Mouse (Mus musculus) left cerebral cortex, postnatal 14 days (tissue): ENCODE measurements around the gene Zfp385b. TPM values are rescaled to one million over a fixed set of nuclear protein-coding genes. Genes with fewer than 3 reads are reported as not detected.
A peak's percentile ranks its signal among the peaks of the same experiment; 100 is the strongest.

Experiments used
- DNase-seq, 2 experiments: peaks; one replicate each; pipeline ENCODE4 v3.0.0; 2021 to 2022; ENCODE audit warnings: low spot score in 2 of 2, mixed read lengths in 1 of 2
- intact Hi-C: fragments of 180-260 bp; cut with DNase I; formaldehyde crosslinking; loops from one replicate; pipeline ENCODE4 v1.15.1; 2025
- long read RNA-seq, 2 experiments: library from polyadenylated mRNA; stranded (forward); transcript quantifications; one replicate each; pipeline ENCODE4 v2.0.0; 2021
- total RNA-seq, 2 experiments: library from RNA; stranded (reverse); gene quantifications; 2 replicates each; pipeline ENCODE4 v1.2.3; 2021

Zfp385b gene
- 10 to 100 TPM; 46.9 to 48.8 TPM for total RNA-seq
- long read RNA-seq, experiment 1, partial matches to known transcripts = 2 of 5 reads
- long read RNA-seq, experiment 1, other reads (novel, unspliced or antisense) = 1 of 5 reads
- long read RNA-seq, experiment 2, transcript Zfp385b-211 (8 exons, 2,668 nt) = major isoform, 10 of 15 reads
- long read RNA-seq, experiment 2, partial matches to known transcripts = 3 of 15 reads
- long read RNA-seq, experiment 2, other reads (novel, unspliced or antisense) = 1 of 15 reads

DNA sequence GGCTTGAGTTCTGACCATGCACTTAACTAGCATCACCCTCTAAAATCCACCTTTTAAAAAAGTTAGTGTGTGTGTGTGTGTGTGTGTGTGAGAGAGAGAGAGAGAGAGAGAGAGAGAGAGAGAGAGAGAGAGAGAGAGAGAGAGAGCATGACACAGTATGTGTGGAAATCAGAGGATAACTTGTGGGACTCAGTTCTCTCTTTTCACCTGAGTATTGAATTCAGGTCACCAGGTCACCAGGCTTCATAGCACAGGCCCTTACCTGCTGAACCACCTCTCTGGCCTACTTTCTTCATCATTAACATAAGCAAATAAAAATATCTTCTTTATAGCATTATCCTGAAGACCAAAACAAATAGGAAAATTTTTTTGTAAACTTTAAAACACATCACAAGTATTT, at the start of gene Zfp385b:
Gene Zfp385b, minus strand, starts transcription at position 101 of the 400 bp plus-strand sequence.
- intact Hi-C loops = loop anchor here (5.0 kb wide), 1 partner anchor 62 kb away; no protein-coding TSS in a partner anchor
- no peak for DNase-seq

DNA sequence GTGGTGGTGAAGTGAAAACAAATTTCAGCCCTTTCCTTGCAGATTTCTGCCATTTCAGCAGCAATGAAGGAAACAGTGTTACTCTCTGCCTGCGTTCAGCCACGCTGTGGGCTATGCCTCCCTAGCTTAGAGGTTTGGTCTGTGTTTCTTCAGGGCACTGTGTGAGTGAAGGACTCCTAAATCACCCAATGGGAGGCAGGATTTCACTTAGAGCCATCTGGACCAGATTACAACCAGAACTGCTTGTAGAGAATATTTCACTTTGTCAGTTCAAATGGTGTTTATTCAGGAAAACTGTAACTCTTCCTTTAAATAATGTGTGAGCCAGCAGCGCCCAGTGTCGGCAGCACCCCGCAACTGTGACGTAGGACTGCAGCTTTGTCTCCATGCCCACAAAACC, 44.5 kb upstream of the Zfp385b start:
- intact Hi-C loops = no loop called here

DNA sequence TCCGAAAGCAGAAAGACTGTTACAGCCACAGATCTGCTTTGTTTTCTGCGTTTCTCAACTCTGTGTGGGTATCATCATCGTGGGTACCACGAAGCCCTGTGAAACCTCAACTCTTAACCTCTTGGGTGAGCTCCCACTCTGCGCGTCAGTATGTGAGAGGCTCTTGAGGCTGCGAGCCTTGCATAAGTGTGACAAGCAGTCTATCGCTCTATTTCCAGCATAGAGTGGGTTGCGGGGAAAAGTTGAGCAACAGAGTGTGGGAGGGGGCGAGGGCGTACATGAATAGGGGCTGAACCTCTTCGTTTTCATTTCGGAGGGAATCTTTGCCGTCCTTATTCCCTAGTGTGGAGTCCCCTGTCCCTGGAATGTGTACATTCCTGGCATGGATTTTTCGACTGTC, 44.1 kb upstream of the Zfp385b start:
- DNase-seq = peak; percentile 28 to 39
- intact Hi-C loops = no loop called here

More for the DNA sequence above, 44.5 kb upstream of the Zfp385b start:
- peak in 1 of 2 experiments; percentile 39 for DNase-seq

DNA sequence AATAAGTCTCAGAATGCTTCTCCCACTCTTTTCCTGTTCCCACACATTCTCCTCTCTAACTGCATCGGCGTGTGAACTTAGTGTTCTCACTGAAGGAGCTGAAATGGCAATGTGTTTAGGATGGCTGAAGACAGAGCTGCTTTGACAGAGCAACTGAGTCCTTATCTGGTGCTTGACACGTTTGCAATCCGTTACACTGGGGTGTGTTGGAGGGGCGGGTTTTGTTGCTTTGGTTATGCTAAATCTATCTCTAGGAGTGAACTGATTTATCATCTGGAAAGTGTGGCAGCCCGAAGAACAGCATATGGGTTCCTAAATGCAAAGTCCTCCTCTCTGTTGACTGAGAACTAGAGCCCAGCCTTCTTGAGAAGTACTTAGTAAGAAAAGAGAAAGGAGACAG, 22.0 kb upstream of the Zfp385b start:
- intact Hi-C loops = no loop called here
- peak; percentile 62 to 72 for DNase-seq

DNA sequence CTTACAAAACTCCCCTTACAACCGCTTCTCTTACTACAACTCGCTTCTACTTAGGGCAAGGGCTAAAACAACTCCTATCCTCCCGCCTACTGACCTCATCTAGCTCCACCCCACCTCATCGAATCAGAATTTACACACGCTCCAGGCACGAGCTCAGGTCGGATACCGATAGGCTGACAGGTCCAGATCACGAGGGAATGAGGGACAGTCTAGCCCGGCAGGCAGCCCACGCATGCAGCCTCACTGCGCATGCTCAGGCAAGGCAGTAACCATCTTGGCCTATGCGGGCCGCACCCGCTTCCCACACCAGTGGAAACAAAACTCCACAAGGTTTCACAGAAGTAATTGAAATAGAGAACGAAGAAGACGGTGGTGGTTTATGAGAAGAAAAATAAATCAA, 20.1 kb upstream of the Zfp385b start:
- intact Hi-C loops = no loop called here
- DNase-seq = no peak

DNA sequence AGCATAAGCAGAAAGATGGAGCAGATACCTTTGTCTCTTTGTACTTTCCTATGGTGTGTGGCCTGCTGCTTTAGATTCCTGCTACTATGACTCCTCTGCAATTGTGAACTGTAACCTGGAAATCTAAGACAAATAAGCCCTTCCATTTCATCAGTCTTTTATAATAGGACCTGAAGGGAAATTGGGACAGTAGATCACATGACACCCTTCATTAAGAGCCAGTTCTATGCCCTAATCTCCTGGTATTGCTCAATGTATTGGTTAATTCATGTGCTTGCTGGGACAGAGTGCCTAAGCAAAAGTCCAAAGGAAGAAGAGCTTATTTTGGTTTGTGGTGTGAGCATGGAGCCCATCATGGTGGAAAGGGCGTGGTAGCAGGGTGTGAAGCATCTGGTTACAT, 19.2 kb upstream of the Zfp385b start:
- intact Hi-C loops = no loop called here
- no peak for DNase-seq

DNA sequence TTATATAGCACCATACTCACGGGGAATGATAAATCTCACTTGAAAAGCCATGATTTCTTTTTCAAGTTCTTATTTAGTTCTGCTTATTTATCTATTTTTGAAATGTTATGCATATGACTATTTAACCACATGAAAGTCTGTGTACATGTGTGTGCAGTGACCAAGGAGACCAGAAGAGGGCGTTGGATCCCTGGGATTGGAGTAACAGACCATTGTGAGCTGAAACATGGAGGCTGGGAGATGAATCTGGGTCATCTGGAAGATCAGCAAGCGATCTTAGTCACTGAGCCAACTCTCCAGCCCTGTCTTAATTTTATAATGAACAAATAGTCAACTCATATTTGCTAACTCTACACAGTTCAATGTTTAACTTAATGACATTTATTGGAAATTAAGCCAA, 16.3 kb upstream of the Zfp385b start:
- intact Hi-C loops = no loop called here
- DNase-seq = no peak

DNA sequence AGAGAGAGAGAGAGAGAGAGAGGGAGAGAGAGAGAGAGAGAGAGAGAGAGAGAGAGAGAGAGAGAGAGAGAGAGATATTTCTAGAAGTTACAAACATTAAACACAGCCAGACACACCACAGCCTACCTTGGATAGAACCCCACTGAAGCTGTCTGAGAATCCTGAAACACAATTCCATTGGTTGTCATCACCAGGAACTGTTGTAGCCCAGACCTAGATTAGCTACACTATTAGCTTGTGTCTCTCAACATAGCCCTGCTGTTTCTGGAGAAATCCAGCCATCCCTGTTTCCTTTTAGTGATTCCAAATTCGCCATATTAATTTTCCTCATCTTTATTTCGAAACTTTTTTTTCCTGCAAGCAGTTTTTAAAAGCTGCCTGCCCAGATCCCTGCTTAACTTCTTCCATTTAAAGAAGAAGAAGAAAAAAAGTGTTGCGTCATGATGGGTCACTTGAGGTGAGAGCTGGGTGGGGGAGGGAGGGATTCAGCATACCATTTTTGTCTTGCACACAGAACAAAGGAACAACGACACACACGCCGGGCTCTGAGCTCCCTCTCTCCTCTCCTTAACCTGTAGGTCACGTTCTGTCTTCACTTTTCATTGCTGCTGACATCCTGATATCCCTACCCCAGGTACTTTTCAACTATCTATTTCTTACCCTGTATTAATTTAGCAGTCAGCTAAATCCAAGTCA, 6.8 kb upstream of the Zfp385b start:
- no peak for DNase-seq
- intact Hi-C loops = no loop called here

DNA sequence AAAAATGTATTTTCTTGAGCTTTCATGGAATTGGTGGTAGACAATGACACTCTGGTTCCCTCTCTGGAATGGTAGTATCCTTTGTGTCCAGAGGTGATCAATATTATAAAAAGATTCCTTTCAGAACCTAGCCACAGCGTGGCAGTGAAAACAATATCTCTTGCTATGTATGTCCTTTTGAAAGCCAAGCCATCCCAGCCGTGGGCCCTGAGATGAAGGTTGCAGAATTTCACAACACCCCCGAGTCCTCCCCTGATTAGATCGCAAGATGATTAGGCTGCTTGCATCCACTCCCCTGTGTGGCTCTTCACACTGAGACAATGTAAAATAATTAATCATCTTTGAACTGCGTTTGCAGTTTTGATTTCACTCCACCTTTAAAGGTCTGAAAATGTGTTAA, 3.6 kb upstream of the Zfp385b start:
- intact Hi-C loops = no loop called here

DNA sequence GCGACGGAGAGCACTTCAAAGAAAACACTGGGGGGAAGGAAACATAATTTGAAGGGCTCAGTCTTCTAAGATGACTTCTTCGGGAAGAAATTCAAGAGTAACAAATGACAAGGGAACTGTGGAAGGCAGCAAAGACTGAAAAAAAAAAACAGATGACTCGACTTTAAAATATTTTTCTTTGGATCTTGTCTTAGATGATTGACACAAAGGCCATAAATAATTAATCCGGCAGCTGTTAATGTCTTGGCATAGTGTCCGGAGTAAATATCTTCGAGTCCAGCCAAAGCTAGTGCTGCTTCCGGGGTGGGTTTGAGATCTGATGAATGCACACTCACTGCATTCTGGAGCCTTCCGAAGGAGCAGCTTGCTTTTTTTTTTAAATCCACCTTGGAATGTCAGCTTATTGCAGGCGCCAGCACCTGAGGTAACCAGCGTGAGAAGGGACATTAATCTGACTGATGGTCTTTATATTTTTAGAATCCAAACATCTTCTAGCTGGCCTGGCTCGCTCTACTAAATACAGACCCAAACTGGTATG, 2.0 kb downstream of the Zfp385b start:
- intact Hi-C loops = loop anchor here (5.0 kb wide), 1 partner anchor 60 kb away; no protein-coding TSS in a partner anchor
- DNase-seq = no peak

More for the DNA sequence above, 3.6 kb upstream of the Zfp385b start:
- DNase-seq = no peak

DNA sequence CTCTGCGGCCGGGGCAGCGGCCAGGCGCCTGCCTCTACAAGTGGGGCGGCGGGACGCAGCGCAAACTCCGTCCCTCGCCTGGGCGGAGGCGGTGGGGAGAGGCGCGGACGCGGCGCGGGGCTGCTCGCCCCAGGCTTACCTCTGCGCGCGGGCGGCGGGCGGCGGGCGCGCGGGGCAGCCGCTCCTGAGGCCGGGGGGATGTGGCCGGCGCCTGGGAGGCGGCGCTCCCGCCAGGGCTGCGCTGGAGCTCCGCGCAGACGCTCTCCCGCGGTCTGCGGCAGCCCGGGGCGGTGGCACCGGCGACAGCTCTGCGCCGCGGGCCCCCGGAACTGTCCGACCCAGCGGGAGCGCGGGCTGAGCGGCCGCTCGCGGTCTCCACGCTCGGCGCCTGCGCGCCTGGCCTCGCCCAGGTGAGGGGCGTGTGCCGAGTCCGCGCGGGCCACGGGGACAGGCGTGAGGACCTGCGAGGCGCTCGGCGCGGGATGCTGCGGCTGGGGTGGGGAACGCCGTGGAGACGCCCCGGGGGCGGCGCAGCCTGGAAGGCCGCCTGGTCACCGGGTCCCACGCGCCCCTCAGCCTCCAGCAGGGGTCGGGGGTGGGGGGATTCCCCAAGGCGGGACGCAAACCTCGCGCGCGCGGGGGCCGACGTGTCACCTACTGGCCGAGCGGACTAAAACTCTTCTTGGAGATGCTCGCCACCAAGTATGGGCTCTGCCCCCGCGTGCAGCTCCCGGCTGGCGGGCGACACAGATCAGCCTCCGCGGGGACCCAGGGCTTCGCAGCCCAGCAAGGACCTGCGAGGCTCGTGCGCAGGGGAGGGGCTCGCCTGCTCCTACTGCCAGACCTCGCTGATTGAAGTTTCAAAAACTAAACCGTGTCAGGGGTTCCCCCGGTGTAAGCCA, 2.8 kb downstream of the Zfp385b start:
- intact Hi-C loops = loop anchor here (5.0 kb wide), 1 partner anchor 59 kb away; no protein-coding TSS in a partner anchor
- peak in 1 of 2 experiments; percentile 34 for DNase-seq

DNA sequence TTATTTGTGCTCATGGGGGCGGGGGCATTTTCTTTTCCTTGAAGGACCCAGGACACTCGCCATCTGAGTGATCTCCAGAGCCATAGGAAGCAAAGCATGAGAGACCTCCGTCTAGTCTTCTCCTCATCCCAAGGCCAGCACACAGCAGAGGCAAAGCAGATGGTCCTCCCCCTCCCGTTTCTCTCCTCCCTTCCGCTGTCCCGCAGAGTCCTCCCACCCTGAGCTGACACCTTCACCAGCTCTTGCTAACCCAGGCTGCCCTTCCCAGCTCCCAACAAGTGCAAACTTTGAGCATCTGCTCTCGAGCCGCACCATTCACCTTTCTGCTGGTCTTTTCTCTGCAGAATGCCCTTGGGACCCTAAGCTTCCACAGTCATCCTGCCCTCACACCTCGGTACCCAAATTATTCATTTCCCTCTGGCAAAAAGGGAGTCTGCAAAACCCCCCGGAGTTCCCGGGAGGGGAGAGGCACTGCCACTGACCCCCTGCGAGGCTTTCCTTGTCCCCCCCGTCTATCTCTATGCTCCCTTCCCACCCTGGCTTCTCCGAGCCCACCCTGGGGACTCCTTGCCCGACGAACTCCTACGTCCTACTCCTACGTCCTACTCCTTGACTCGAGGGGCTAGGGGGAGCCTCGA, 3.5 kb downstream of the Zfp385b start:
- intact Hi-C loops = loop anchor here (5.0 kb wide), 1 partner anchor 59 kb away; no protein-coding TSS in a partner anchor
- peak; percentile 32 to 35 for DNase-seq

DNA sequence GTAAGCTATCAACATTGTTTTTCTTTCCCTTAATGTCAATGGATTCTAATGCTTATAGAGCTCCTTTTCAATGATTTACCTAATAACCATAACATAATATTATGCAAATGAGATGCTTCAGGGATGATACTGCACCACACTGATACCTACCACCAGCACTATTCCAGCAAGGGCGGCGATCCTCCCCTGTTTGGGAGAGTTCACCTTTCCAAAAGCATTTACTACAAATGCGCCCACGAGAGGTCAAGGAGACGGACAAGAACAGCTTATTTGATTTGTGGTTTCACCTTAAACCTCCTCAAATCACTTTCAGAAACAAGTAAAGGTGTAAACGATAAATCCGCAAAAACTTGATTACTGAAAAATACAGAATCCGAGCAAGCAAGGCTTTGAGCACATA, 4.5 kb downstream of the Zfp385b start:
- no peak for DNase-seq
- intact Hi-C loops = loop anchor here (5.0 kb wide), 1 partner anchor 58 kb away; no protein-coding TSS in a partner anchor

DNA sequence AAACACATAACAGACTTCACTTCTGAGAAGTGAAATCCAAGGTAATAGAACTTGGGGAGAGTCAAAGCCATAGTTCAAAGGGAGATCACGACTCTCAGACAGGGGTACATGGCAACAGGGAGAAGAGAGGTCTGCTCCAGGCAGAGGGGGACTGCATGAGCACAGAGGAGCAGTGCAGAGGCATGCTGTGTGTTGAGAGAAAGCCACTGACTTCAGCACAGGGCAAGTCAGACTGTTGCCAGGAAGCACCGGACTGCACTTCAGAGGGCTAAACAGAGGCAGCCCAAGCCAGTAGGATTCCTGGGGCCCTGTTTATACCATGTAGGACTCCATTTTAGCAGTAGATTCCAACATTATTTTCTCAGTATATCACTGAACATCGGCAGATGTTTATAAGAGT, 6.4 kb downstream of the Zfp385b start:
- intact Hi-C loops = no loop called here
- DNase-seq = no peak

DNA sequence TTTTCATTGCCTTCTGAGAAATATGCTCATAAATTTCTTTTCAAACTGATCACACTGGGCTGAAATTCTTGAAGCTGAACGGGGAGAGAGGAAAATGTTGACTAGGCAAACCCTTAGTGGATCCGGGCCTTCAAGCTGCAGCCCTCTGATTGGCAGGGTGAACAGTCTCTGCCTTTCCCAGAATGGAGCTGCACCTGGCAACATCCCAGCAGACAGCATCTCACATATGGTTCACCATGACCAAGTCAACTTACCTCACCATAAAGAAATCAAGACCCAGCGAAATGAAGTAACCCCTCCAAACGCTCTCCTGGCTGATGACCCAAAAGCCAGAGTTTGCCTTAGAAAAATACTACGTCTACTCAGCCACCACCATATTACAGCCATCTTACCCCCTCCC, 8.7 kb downstream of the Zfp385b start:
- intact Hi-C loops = no loop called here
- no peak for DNase-seq

DNA sequence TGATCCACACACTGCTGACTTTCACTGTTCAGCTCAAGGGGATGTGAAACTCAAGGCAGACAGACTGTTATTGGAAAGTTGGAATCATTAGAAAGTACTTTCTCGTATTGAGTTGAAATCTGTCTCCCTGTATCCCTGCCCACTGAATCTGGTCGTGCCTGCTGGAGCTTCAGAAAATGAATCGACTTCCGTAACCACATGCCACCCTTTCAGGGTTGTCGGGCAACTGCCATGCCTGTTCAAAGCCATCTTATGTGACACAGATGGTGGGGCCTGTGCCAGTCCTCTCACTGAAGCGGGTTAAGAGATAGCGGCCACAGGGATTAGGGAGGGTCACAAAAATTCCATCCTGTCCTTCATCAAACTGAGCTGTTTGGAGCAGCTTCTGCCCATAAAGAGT, 14.7 kb downstream of the Zfp385b start:
- intact Hi-C loops = no loop called here
- DNase-seq = no peak

DNA sequence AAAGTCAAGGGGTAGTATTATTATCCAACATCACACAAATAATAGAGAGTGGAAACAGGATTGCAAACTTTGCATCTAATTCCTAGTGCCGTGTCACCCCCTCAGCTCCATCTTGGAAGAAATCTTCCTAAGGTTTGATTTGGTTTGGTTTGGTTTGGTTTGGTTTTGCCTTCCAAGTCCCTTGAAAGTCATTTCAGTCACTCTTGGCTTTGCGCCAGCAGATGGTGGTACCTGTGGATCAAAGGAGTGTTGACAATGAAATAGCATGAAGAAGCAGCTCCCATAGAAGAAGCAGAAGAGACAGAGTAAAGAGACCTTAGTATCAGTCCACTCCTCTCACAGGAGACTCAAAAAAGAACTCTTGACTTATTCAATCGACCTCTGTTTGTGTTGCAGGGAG, 17.1 kb downstream of the Zfp385b start:
- DNase-seq = no peak
- intact Hi-C loops = no loop called here

DNA sequence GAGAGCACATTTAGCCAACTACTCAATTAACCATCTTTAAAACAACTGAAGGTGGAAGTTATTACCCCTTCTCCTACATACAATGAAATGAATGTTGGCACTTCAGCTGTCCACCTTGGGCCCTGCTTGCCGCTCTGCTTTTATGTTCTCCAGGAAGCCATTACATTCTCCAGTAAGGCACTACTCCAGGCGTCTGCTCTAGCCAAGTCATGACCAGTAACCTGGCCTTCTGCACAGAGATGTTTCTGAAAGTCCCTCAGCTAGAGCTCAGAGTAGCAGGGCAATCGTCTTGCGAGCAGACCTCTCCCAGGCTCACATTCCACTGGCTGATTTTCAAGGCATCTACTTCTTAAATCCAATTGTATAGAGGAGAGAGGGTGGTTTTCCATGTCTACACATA, 18.0 kb downstream of the Zfp385b start:
- intact Hi-C loops = no loop called here
- DNase-seq = no peak

DNA sequence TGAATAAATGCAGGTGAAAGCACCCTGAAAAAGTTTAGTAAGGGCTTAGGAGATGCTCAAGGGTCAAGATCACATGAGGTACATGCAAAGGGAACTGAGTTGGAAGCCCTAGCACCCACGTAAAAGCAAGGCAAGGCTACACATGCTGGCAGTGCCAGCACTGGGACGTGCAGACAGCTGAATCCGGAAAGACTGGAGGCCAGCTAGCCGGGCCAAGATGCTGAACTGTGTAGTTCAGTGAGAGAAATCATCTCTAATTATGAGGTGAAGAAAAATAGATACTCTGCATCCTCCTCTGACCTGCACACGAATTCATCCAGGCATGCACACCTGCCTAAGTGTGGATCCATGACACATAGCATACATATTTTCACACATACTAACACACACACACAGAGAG, 18.4 kb downstream of the Zfp385b start:
- DNase-seq = no peak
- intact Hi-C loops = no loop called here
